Mouse (Mus musculus) embryonic fibroblast, embryonic 13.5 days (primary cell): ENCODE data around the gene Ddx39b.

Experiments
- CTCF ChIP-seq: IDR thresholded peaks from 2 replicates; pipeline ENCODE4 v1.5.1; 2011; ENCODE audit warnings: mild to moderate bottlenecking, control low read depth, low read length, moderate library complexity, borderline replicate concordance; ENCODE audit not compliant: insufficient read depth
- POLR2A ChIP-seq: IDR thresholded peaks from 2 replicates; pipeline ENCODE4 v1.6.1; 2011; ENCODE audit warnings: low read depth, mild to moderate bottlenecking, control low read depth, low read length, moderate library complexity

DNA sequence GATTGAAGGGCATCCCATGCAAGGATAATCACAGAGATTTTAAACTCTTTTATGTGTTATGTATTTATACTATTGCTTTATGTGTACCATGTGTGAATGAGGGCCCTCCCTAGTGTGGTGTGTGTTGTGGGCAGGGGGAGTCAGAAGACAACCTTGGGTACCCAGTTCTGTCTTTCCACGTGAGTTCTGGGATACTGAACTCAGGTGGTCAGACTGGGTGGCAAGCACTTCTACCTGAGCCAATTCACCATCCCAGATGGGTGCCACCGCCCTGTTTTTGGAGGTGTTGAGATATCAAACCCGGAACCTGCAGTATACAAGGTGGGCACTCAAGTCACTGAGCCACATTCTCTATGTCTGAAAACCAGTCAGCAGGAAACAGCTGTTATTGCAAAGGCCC lies 30.7 kb downstream of the Ddx39b start:
- TF ChIP-seq CTCF (no peak), POLR2A (no peak)
